Mouse (Mus musculus): Measurements from ENCODE around the gene Gm11361.

DNA sequence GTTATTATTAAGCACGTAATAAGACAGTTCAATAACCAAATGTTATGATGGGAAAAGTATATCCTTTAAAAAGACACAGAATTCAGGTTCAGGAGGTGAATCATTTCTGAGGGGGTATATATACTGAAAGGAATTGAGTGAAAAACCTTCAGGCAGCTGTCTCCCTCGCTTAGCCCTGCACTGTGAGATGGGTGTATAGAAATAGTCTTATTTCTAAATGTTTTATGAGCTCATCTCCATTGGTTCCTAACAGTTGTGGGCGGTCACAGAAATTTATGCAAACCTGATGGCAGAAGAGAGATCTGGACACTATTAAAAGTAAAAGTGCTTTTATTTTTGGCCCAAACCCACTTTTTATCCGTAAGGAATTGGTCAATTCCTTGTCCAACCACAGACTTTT, 36.9 kb downstream of the Gm11361 start:
- TF ChIP-seq POLR2A (IDR thresholded peaks at IDR 0.05; ENCODE audit: borderline replicate concordance, extremely low read depth, low read depth, low read length) (no peak), CTCF (IDR thresholded peaks at IDR 0.05; ENCODE audit: insufficient read depth, low read length) (no peak)
